Mouse (Mus musculus) lung, adult 2 months (tissue): ENCODE results near the gene Dnaja3.

Experiments
- CTCF ChIP-seq: fragments of 200-500 bp; IDR thresholded peaks from 2 replicates; pipeline ENCODE4 v1.5.1; 2011; ENCODE audit warnings: mild to moderate bottlenecking, low read length, control low read depth; ENCODE audit not compliant: insufficient read depth
- POLR2A ChIP-seq: fragments of 200-500 bp; IDR thresholded peaks from 2 replicates; pipeline ENCODE4 v1.6.1; 2011; ENCODE audit warnings: low read depth, mild to moderate bottlenecking, control low read depth, low read length, borderline replicate concordance; ENCODE audit errors: extremely low read depth

- TF ChIP-seq CTCF (no peak), POLR2A (no peak)
These were observed 44.6 kb downstream of the Dnaja3 start for GRCm38 (mm10) chr16:4684457-4684791.
